Mouse (Mus musculus): ENCODE measurements at regions not wholly inside any gene's neighbourhood (a gene's known extent, or its start where the extent isn't known, plus 50 kb on each side); places are given as distances from the start of the nearest gene placed in this dataset.

DNA sequence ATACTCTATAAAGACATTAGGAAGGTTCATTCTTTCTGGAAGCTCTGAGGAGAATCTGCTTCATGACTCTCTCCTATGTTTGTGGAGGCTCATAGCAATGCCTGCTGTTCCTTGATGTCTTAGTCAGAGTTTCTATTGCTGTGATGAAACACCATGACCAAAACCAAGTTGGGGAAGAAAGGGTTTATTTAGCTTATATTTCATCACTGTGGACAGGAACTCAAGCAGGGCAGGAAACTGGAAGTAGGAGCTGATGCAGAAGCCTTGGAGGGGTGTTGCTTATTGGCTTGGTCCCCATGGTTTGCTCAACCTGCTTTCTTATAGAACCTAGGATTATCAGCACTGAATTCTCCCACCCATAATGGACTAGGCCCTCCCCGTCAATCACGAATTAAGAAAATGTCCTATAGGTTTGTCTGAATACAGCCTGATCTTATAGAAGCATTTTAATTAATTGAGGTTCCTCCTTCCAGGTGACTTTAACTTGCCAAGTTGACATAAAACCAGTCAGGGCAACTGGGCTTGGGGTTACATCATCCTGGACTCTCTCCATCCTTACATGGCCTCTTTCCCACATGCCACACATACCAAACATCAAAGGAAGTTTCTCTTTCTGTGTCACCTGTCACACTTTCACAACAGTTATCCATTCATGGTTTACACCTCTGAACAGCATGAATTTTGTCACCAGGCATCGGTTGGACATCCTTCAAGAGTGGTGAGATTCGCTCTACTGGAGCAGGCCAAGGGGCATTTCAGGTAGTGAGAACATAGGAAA is 85.3 kb upstream of the Serp2 start:
- no peak for TF ChIP-seq HCFC1 (IDR thresholded peaks at IDR 0.05; ENCODE audit: borderline replicate concordance, insufficient read depth, low read length)
- TF ChIP-seq MAFK (IDR thresholded peaks at IDR 0.05; ENCODE audit: insufficient read depth, low read depth, low read length): no peak
- no peak for TF ChIP-seq ZC3H11A (IDR thresholded peaks at IDR 0.05; ENCODE audit: borderline replicate concordance, low read depth, low read length)
- TF ChIP-seq ZNF384 (IDR thresholded peaks at IDR 0.05; ENCODE audit: low read depth, low read length): no peak
- no peak for TF ChIP-seq CHD2 (IDR thresholded peaks at IDR 0.05; ENCODE audit: low read depth, low read length)
